Mouse (Mus musculus): ENCODE measurements around the gene Gli3. TPM values are rescaled to one million over a fixed set of nuclear protein-coding genes. Genes with fewer than 3 reads are reported as not detected.

Gli3 gene
- polyA plus RNA-seq, 1 experiment from 2014 or later, result 7.0 TPM

DNA sequence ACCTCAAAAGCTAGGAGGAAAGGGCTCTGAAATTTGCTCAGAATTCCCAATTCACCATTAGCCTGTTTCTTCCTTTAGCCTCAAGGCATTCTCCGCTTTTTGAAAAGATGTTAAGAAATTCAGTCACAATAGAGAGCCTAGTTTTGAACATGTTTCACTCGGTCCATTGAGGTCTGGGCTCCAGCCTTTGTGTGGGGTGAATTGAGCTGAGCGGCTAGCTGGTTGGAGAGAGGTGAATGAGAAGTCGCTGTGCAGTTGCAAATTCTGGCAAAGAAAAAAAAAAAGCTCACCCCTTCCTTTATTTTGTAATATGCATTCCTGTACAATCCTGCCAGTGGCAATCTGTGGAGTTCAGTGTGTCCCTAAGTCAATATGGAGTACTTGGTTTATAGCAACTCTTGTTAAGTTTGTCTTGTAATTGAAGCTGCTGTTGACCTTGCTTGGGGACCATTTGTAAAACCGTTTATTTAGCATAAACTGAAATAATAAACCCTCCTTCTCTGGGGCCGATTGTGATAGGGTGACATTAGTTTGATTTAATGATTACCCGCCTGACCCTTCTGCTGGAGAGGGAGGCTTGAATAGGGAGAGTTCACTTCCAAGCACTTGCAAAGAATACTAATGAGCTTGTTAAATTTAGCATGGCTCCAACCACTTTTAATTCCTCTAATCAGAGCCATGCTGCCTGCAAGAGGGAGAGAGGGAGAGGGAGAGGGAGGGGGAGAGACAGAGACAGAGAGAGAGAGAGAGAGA is 81.0 kb downstream of the Gli3 start:
- no peaks in the 10 kb centered on the region for H3K9me3 ChIP-seq (ENCODE audit: control insufficient read depth, low read length)
- H3K4me3 ChIP-seq (ENCODE audit: control insufficient read depth in 1 of 2, insufficient read depth in 1 of 2, low read depth in 1 of 2, low read length in 2 of 2), result no peak overlapping the region
- H3K4me2 ChIP-seq (ENCODE audit: low read length), result no peak overlapping the region
- no peaks in the 10 kb centered on the region; a peak in 1 of 4 replicates for H3K4me1 ChIP-seq (ENCODE audit: control insufficient read depth in 2 of 2, insufficient read depth in 2 of 2, low read length in 2 of 2)
- no peaks in the 10 kb centered on the region for H3K36me3 ChIP-seq (ENCODE audit: control insufficient read depth, insufficient read depth, low read length)
- H3K27me3 ChIP-seq (ENCODE audit: control insufficient read depth, insufficient read depth, low read length), result no peaks in the 10 kb centered on the region
- no peak overlapping the region for H3K9ac ChIP-seq (ENCODE audit: low read length)
- ATAC-seq (ENCODE audit: insufficient number of reproducible peaks, insufficient read depth, low FRiP score, low read depth), result no peak
- no peak overlapping the region for H3K27ac ChIP-seq (replicated peaks in 1 of 2; ENCODE audit: control insufficient read depth in 1 of 2, insufficient read depth in 1 of 2, low read depth in 2 of 2, low read length in 2 of 2)
- WGBS, result 71% methylated on average over 7 of the region's 7 CpGs

DNA sequence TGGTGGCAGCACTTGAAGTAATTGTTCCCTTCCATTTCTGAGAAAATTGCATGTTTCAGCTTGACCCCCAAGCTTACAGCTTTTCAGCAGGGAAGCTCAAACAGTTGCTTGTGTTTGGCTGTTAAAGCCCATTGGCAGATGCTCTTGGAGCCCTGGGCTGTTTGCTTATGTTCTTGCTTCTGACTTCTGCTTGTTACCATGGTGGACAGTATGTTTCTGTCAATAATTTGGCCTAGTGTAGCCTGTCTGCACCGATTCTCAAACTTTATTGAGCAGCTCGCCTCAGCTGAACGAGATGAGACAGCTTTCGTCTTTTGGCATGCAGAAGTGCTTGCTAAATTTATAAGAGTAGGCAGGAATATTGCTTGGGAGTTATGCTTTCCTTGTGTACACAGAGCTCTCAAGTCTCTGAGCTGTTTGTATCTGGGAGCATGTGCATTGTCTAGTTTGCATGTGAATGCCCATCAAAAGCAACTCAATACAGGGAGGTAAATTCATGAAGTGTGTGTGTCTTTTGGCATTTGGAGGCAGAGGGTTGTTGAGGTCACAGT is 82.4 kb downstream of the Gli3 start:
- no peak overlapping the region for H3K27ac ChIP-seq (replicated peaks in 1 of 2; ENCODE audit: control insufficient read depth in 1 of 2, insufficient read depth in 1 of 2, low read depth in 2 of 2, low read length in 2 of 2)
- no peak for ATAC-seq (ENCODE audit: insufficient number of reproducible peaks, insufficient read depth, low FRiP score, low read depth)
- 81% methylated on average over 4 of the region's 4 CpGs for WGBS

DNA sequence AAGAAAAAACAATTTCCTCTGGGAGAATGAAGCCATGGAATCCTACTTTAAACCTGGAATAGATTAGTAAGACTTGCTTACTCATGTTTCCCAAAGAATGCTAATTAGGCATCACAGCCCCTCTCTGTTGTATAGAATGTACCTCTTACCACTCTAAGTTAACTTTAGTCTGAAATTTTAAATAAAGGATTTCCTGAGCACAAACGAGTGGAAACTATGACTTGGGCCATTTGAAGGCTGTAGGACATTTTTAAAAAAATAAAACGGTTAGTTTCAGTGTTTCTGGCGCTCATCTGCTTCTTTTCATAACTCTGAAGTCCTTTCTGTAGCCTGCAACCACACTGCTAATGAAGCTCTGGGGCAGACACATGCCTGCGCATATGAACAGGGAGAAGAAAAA is 83.2 kb downstream of the Gli3 start:
- WGBS, result 72% methylated on average over 4 of the region's 4 CpGs
- no peaks in the 10 kb centered on the region for H3K36me3 ChIP-seq (ENCODE audit: control insufficient read depth, insufficient read depth, low read length)
- no peak overlapping the region for H3K4me2 ChIP-seq (ENCODE audit: low read length)
- H3K27ac ChIP-seq (replicated peaks in 1 of 2; ENCODE audit: control insufficient read depth in 1 of 2, insufficient read depth in 1 of 2, low read depth in 2 of 2, low read length in 2 of 2), result no peak overlapping the region
- no peak overlapping the region for H3K4me3 ChIP-seq (ENCODE audit: control insufficient read depth in 1 of 2, insufficient read depth in 1 of 2, low read depth in 1 of 2, low read length in 2 of 2)
- no peaks in the 10 kb centered on the region for H3K27me3 ChIP-seq (ENCODE audit: control insufficient read depth, insufficient read depth, low read length)
- no peak overlapping the region for H3K9ac ChIP-seq (ENCODE audit: low read length)
- ATAC-seq (ENCODE audit: insufficient number of reproducible peaks, insufficient read depth, low FRiP score, low read depth), result no peak
- no peaks in the 10 kb centered on the region; a peak in 1 of 4 replicates for H3K4me1 ChIP-seq (ENCODE audit: control insufficient read depth in 2 of 2, insufficient read depth in 2 of 2, low read length in 2 of 2)
- H3K9me3 ChIP-seq (ENCODE audit: control insufficient read depth, low read length), result no peaks in the 10 kb centered on the region

More for the DNA sequence above, 82.4 kb downstream of the Gli3 start:
- no peaks in the 10 kb centered on the region for H3K27me3 ChIP-seq (ENCODE audit: control insufficient read depth, insufficient read depth, low read length)
- no peak overlapping the region for H3K4me2 ChIP-seq (ENCODE audit: low read length)
- no peak overlapping the region for H3K9ac ChIP-seq (ENCODE audit: low read length)
- no peaks in the 10 kb centered on the region for H3K36me3 ChIP-seq (ENCODE audit: control insufficient read depth, insufficient read depth, low read length)
- no peak overlapping the region for H3K4me3 ChIP-seq (ENCODE audit: control insufficient read depth in 1 of 2, insufficient read depth in 1 of 2, low read depth in 1 of 2, low read length in 2 of 2)
- no peaks in the 10 kb centered on the region for H3K9me3 ChIP-seq (ENCODE audit: control insufficient read depth, low read length)
- no peaks in the 10 kb centered on the region; a peak in 1 of 4 replicates for H3K4me1 ChIP-seq (ENCODE audit: control insufficient read depth in 2 of 2, insufficient read depth in 2 of 2, low read length in 2 of 2)

DNA sequence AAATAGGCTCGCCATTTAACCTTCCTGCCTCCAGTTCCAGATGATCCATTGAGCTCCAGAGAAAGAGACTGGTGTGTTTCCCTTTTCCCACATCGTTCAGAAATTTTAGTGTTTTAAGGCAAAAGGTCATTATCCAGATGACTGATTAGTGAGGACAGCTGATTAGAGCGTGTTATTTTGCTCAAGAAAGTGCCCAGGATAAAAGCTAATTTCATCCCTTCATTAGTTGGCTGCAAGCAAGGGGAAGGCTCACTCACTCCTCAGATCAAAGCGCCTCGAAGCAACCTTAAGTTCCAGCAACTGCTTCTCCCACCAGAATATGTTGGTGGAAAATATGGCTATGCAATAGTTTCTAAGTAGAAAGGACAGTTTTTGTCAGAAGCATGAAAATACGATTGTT is 86.4 kb downstream of the Gli3 start:
- H3K4me1 ChIP-seq (ENCODE audit: control insufficient read depth in 2 of 2, insufficient read depth in 2 of 2, low read length in 2 of 2), result no peaks in the 10 kb centered on the region
- no peaks in the 10 kb centered on the region for H3K9me3 ChIP-seq (ENCODE audit: control insufficient read depth, low read length)
- H3K4me3 ChIP-seq (ENCODE audit: control insufficient read depth in 1 of 2, insufficient read depth in 1 of 2, low read depth in 1 of 2, low read length in 2 of 2), result no peak overlapping the region
- 71% methylated on average over 6 of the region's 6 CpGs for WGBS
- no peak for ATAC-seq (ENCODE audit: insufficient number of reproducible peaks, insufficient read depth, low FRiP score, low read depth)
- no peak overlapping the region for H3K9ac ChIP-seq (ENCODE audit: low read length)
- H3K4me2 ChIP-seq (ENCODE audit: low read length), result no peak overlapping the region
- H3K27me3 ChIP-seq (ENCODE audit: control insufficient read depth, insufficient read depth, low read length), result no peaks in the 10 kb centered on the region
- H3K27ac ChIP-seq (replicated peaks in 1 of 2; ENCODE audit: control insufficient read depth in 1 of 2, insufficient read depth in 1 of 2, low read depth in 2 of 2, low read length in 2 of 2), result no peak overlapping the region
- H3K36me3 ChIP-seq (ENCODE audit: control insufficient read depth, insufficient read depth, low read length), result no peaks in the 10 kb centered on the region

DNA sequence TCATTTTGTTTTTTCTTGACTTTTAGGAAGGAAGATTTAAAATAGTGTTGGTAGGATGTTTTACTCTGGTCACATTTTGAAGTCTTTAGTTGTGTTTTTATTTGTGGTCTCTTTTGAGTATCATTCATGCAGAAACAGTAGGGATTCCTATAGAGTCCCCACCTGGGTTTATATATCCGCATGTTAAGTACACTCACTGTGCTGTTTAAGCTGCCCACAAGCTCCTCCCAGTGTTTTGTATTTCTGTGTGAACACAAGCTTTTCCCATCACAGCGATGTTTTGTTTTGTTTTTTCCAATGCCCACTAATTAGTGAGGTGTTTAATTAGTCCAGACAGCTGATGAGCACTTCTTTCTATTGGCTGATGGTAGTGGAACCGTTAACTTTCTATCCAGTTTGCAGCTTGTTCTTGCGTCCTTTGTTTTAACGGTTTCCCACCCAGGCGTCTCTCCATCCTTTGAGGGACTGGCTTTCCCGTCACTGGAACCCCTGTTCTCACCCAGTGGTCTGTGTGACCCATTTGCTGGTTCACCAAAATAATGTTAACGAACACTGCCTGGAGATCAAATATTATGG is 87.1 kb downstream of the Gli3 start:
- Histone ChIP-seq H3K27ac (replicated peaks in 1 of 2; ENCODE audit: control insufficient read depth in 1 of 2, insufficient read depth in 1 of 2, low read depth in 2 of 2, low read length in 2 of 2) (no peak overlapping the region), H3K4me2 (ENCODE audit: low read length) (no peak overlapping the region), H3K9me3 (ENCODE audit: control insufficient read depth, low read length) (no peaks in the 10 kb centered on the region), H3K27me3 (ENCODE audit: control insufficient read depth, insufficient read depth, low read length) (no peaks in the 10 kb centered on the region), H3K36me3 (ENCODE audit: control insufficient read depth, insufficient read depth, low read length) (no peaks in the 10 kb centered on the region), H3K4me1 (ENCODE audit: control insufficient read depth in 2 of 2, insufficient read depth in 2 of 2, low read length in 2 of 2) (no peaks in the 10 kb centered on the region), H3K9ac (ENCODE audit: low read length) (no peak overlapping the region), H3K4me3 (ENCODE audit: control insufficient read depth in 1 of 2, insufficient read depth in 1 of 2, low read depth in 1 of 2, low read length in 2 of 2) (no peak overlapping the region)
- WGBS, result 82% methylated on average over 8 of the region's 8 CpGs
- ATAC-seq (ENCODE audit: insufficient number of reproducible peaks, insufficient read depth, low FRiP score, low read depth), result no peak

DNA sequence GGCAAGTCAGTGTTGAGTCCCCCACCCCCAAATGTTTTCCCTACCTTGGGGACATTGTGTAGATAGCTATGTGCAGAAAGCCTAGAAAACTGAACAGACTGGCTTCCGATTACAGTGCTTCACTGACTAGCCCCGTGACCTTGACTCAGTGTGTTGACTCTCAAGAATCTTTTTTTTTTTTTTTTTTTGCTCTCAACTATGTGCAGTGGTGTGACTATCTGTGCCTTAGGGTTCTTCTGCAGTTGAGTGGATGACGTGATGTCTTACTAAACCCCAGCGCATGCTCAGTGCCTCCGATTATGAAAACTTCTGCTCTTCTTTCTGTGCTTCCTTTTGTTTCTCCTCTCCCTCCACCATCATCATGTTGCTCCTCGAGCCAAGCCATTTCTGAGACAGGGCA is 87.7 kb downstream of the Gli3 start:
- no peak overlapping the region for H3K9ac ChIP-seq (ENCODE audit: low read length)
- no peak for ATAC-seq (ENCODE audit: insufficient number of reproducible peaks, insufficient read depth, low FRiP score, low read depth)
- H3K4me2 ChIP-seq (ENCODE audit: low read length), result no peak overlapping the region
- no peaks in the 10 kb centered on the region for H3K36me3 ChIP-seq (ENCODE audit: control insufficient read depth, insufficient read depth, low read length)
- H3K4me3 ChIP-seq (ENCODE audit: control insufficient read depth in 1 of 2, insufficient read depth in 1 of 2, low read depth in 1 of 2, low read length in 2 of 2), result no peak overlapping the region
- 67% methylated on average over 6 of the region's 6 CpGs for WGBS
- H3K9me3 ChIP-seq (ENCODE audit: control insufficient read depth, low read length), result no peaks in the 10 kb centered on the region
- H3K4me1 ChIP-seq (ENCODE audit: control insufficient read depth in 2 of 2, insufficient read depth in 2 of 2, low read length in 2 of 2), result no peaks in the 10 kb centered on the region
- no peak overlapping the region for H3K27ac ChIP-seq (replicated peaks in 1 of 2; ENCODE audit: control insufficient read depth in 1 of 2, insufficient read depth in 1 of 2, low read depth in 2 of 2, low read length in 2 of 2)
- no peaks in the 10 kb centered on the region for H3K27me3 ChIP-seq (ENCODE audit: control insufficient read depth, insufficient read depth, low read length)

DNA sequence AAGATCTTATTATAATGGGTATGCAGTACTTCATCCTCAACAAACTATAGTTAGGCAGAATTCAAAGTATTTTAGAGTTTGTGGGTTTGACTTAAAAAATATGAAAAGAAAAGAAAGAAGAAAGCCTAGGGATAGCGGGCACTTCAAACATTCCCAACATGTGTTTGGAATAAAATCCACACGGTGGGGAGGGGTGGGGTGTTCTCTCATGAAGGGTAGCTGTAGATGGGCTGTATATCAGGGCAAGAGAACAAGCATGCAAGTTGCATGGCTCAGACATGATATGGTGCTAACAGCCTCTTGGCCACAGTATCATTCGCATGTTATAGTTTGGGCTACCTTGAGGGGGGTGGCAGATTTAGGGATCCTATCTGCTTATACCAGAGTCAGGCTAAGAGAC is 89.0 kb downstream of the Gli3 start:
- Histone ChIP-seq H3K9ac (ENCODE audit: low read length) (no peak overlapping the region), H3K36me3 (ENCODE audit: control insufficient read depth, insufficient read depth, low read length) (no peaks in the 10 kb centered on the region), H3K4me3 (ENCODE audit: control insufficient read depth in 1 of 2, insufficient read depth in 1 of 2, low read depth in 1 of 2, low read length in 2 of 2) (no peak overlapping the region), H3K4me2 (ENCODE audit: low read length) (no peak overlapping the region), H3K9me3 (ENCODE audit: control insufficient read depth, low read length) (no peaks in the 10 kb centered on the region), H3K4me1 (ENCODE audit: control insufficient read depth in 2 of 2, insufficient read depth in 2 of 2, low read length in 2 of 2) (no peaks in the 10 kb centered on the region), H3K27me3 (ENCODE audit: control insufficient read depth, insufficient read depth, low read length) (no peaks in the 10 kb centered on the region), H3K27ac (replicated peaks in 1 of 2; ENCODE audit: control insufficient read depth in 1 of 2, insufficient read depth in 1 of 2, low read depth in 2 of 2, low read length in 2 of 2) (no peak overlapping the region)
- ATAC-seq (ENCODE audit: insufficient number of reproducible peaks, insufficient read depth, low FRiP score, low read depth), result no peak
- WGBS, result 82% methylated on average over 3 of the region's 3 CpGs

Data from heart, embryonic 14.5 days (tissue).